Mouse (Mus musculus): ENCODE measurements at regions not wholly inside any gene's neighbourhood (a gene's known extent, or its start where the extent isn't known, plus 50 kb on each side); places are given as distances from the start of the nearest gene placed in this dataset.
A peak's percentile ranks its signal among the peaks of the same experiment; 100 is the strongest.

DNA sequence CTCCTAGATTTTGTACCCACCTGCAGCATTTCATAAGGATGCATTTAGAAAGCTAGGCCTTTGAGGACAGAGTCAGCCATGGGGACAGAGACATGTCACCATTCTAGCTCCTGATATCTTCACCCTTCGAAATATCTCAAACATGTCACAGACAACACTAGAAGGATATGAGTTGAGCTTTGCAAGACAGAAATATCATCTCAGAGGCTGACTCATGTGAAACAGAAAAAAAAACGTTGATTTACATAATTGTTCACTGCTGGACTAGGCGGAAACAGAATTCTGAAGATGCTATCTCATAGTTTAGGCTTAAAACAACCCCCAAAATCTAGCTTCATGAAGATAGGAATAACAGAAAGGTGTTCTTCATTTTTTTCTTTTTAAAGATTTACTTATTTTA, 101.8 kb downstream of the Kbtbd8 start:
- Histone ChIP-seq H3K27me3 (ENCODE audit: control insufficient read depth, insufficient read depth, insufficient read length) (no peaks in the 10 kb centered on the region), H3K4me3 (no peak overlapping the region), H3K36me3 (ENCODE audit: control insufficient read depth, insufficient read depth) (no peaks in the 10 kb centered on the region), H3K4me2 (ENCODE audit: low read depth) (no peak overlapping the region), H3ac (ENCODE audit: control insufficient read depth, insufficient read length) (no peak overlapping the region), H3K79me2 (ENCODE audit: control insufficient read depth, insufficient read depth) (no peaks in the 10 kb centered on the region)
- no peak for TF ChIP-seq TCF12 (IDR thresholded peaks at IDR 0.05; ENCODE audit: insufficient read depth, poor library complexity, severe bottlenecking)
- no peak for TF ChIP-seq SRF (IDR thresholded peaks at IDR 0.05; ENCODE audit: control insufficient read depth, insufficient read length, low read depth)
- no peak for TF ChIP-seq MYOG (IDR thresholded peaks at IDR 0.05; ENCODE audit: control insufficient read depth in 1 of 3, insufficient read depth in 1 of 3, insufficient read length in 2 of 3, low read depth in 2 of 3)
- TF ChIP-seq CEBPB (IDR thresholded peaks at IDR 0.05; ENCODE audit: insufficient read depth, poor library complexity, severe bottlenecking) = no peak
- TF ChIP-seq POLR2AphosphoS2 (IDR thresholded peaks at IDR 0.05; ENCODE audit: insufficient read length, low read depth) = no peak

DNA sequence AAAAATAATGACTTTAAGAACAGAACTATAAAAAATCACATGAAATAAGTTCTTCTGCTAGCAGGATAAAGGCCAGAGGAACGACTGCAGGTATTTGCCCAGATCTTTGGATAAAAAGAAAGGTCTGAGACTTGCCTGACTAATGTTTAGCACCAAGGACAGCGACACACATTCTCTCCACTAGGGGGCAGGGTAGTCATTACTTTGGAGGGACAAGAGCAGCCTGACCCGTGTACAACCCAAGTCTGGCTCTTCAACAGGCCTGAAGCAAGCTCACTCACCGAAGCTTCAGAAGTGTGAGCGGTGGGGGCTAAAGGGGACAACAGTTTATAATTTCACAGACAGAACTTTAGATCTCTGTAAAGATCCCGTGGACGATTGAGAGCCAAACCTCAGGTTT, 98.4 kb upstream of the Gm10234 start:
- TF ChIP-seq CEBPB (IDR thresholded peaks at IDR 0.05; ENCODE audit: insufficient read depth, poor library complexity, severe bottlenecking) (no peak), REST (IDR thresholded peaks at IDR 0.05; ENCODE audit: insufficient read depth, insufficient read length) (peak; percentile 95)
- Histone ChIP-seq H3K27me3 (ENCODE audit: control insufficient read depth, insufficient read depth, insufficient read length) (no peaks in the 10 kb centered on the region), H3ac (ENCODE audit: control insufficient read depth, insufficient read length) (no peak overlapping the region), H3K36me3 (ENCODE audit: control insufficient read depth, insufficient read depth) (no peaks in the 10 kb centered on the region), H3K4me3 (no peak overlapping the region), H3K4me2 (ENCODE audit: low read depth) (no peak overlapping the region), H3K79me2 (ENCODE audit: control insufficient read depth, insufficient read depth) (no peaks in the 10 kb centered on the region)

DNA sequence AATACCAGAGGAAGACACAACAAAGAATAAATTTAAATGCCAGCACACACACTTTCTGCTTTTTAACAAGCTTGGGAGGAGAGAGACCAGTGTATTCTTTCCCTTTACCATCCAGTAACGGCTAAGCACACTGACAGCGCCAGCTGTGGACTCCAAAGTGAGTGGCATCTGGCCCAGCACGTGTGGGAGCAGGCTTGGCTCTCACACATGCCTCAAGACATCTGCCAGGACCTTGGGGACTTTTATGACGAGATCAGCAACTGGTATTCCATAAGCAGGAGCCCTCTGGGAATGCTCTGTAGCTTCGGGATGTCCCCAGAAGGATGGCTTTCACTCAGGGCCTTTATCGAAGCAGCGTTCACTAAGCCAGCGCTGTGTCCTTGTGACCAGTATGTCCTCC, 92.0 kb upstream of the Gm10234 start:
- no peaks in the 10 kb centered on the region for H3K79me2 ChIP-seq (ENCODE audit: control insufficient read depth, insufficient read depth)
- TF ChIP-seq TCF12 (IDR thresholded peaks at IDR 0.05; ENCODE audit: insufficient read depth, poor library complexity, severe bottlenecking) (no peak), MAX (IDR thresholded peaks at IDR 0.05; ENCODE audit: low read depth) (no peak), MYOD1 (IDR thresholded peaks at IDR 0.05; ENCODE audit: control insufficient read depth in 1 of 3, insufficient read length in 2 of 3, low read depth in 2 of 3) (peak in 1 of 3 experiments; percentile 26), REST (IDR thresholded peaks at IDR 0.05; ENCODE audit: insufficient read depth, insufficient read length) (no peak)
- no peaks in the 10 kb centered on the region for H3K27me3 ChIP-seq (ENCODE audit: control insufficient read depth, insufficient read depth, insufficient read length)
- H3K4me3 ChIP-seq = no peak overlapping the region
- H3K36me3 ChIP-seq (ENCODE audit: control insufficient read depth, insufficient read depth) = no peaks in the 10 kb centered on the region
- H3K4me2 ChIP-seq (ENCODE audit: low read depth) = no peak overlapping the region
- H3ac ChIP-seq (ENCODE audit: control insufficient read depth, insufficient read length) = no peak overlapping the region

DNA sequence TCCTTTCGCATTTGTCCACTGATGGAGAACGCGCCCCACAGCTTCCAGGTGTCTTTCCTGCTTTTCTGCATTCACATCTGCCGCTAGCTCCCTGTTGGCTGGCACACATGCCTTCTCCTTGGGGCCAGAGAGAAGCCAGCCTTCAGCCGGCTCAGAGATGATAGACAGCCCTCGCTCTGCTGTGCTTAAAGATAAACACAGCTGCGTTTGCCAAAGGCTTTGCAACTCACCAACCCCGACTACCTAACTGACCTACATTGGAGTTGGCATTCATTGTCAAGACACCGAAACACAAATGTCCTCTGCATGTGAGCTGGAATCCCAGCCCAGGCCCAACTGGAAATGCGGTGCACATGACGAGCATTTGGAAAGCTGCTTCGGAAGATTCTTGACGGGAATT, 87.2 kb upstream of the Gm10234 start:
- TF ChIP-seq MYOD1 (IDR thresholded peaks at IDR 0.05; ENCODE audit: control insufficient read depth in 1 of 3, insufficient read length in 2 of 3, low read depth in 2 of 3) (no peak), POLR2AphosphoS2 (IDR thresholded peaks at IDR 0.05; ENCODE audit: insufficient read length, low read depth) (no peak), MAX (IDR thresholded peaks at IDR 0.05; ENCODE audit: low read depth) (no peak), TCF3 (IDR thresholded peaks at IDR 0.05; ENCODE audit: insufficient read length, low read depth) (no peak), MYOG (IDR thresholded peaks at IDR 0.05; ENCODE audit: control insufficient read depth in 1 of 3, insufficient read depth in 1 of 3, insufficient read length in 2 of 3, low read depth in 2 of 3) (no peak), SRF (IDR thresholded peaks at IDR 0.05; ENCODE audit: control insufficient read depth, insufficient read length, low read depth) (no peak), USF1 (IDR thresholded peaks at IDR 0.05; ENCODE audit: low read depth) (no peak), TCF12 (IDR thresholded peaks at IDR 0.05; ENCODE audit: insufficient read depth, poor library complexity, severe bottlenecking) (no peak), POLR2A (IDR thresholded peaks at IDR 0.05; ENCODE audit: insufficient read length, low read depth) (no peak), CEBPB (IDR thresholded peaks at IDR 0.05; ENCODE audit: insufficient read depth, poor library complexity, severe bottlenecking) (no peak), REST (IDR thresholded peaks at IDR 0.05; ENCODE audit: insufficient read depth, insufficient read length) (no peak), E2F4 (IDR thresholded peaks at IDR 0.05; ENCODE audit: insufficient read depth) (no peak)
- Histone ChIP-seq H3K4me3 (no peak overlapping the region), H3K36me3 (ENCODE audit: control insufficient read depth, insufficient read depth) (no peaks in the 10 kb centered on the region), H3K4me2 (ENCODE audit: low read depth) (no peak overlapping the region), H3K79me2 (ENCODE audit: control insufficient read depth, insufficient read depth) (no peaks in the 10 kb centered on the region), H3ac (ENCODE audit: control insufficient read depth, insufficient read length) (no peak overlapping the region), H3K27me3 (ENCODE audit: control insufficient read depth, insufficient read depth, insufficient read length) (no peaks in the 10 kb centered on the region)

DNA sequence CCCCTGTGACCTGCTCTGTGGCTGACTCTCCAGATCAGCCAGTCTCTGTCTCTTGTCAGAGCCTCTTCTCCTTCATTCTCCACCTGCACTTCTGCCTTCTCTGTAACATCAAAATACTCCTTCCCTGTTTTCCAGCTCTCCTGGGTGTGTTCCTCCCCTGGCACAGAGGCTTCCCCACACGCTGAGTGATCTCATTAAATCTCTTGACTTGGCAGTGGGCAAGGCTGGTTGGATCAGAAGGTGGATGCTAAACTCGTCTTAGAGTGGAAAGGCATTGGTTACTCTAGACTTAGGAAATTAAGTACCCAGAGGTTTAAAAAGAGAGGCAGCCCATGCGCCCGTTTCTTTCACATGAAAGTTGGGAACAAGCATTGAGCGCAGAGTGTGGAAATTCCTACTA, 78.3 kb upstream of the Gm10234 start:
- Histone ChIP-seq H3ac (ENCODE audit: control insufficient read depth, insufficient read length) (no peak overlapping the region), H3K4me3 (no peak overlapping the region), H3K36me3 (ENCODE audit: control insufficient read depth, insufficient read depth) (no peaks in the 10 kb centered on the region), H3K27me3 (ENCODE audit: control insufficient read depth, insufficient read depth, insufficient read length) (no peaks in the 10 kb centered on the region), H3K79me2 (ENCODE audit: control insufficient read depth, insufficient read depth) (no peaks in the 10 kb centered on the region), H3K4me2 (ENCODE audit: low read depth) (no peak overlapping the region)
- TF ChIP-seq MYOD1 (IDR thresholded peaks at IDR 0.05; ENCODE audit: control insufficient read depth in 1 of 3, insufficient read length in 2 of 3, low read depth in 2 of 3) (no peak), TCF12 (IDR thresholded peaks at IDR 0.05; ENCODE audit: insufficient read depth, poor library complexity, severe bottlenecking) (no peak), SRF (IDR thresholded peaks at IDR 0.05; ENCODE audit: control insufficient read depth, insufficient read length, low read depth) (no peak), CEBPB (IDR thresholded peaks at IDR 0.05; ENCODE audit: insufficient read depth, poor library complexity, severe bottlenecking) (no peak), USF1 (IDR thresholded peaks at IDR 0.05; ENCODE audit: low read depth) (no peak), REST (IDR thresholded peaks at IDR 0.05; ENCODE audit: insufficient read depth, insufficient read length) (no peak), POLR2A (IDR thresholded peaks at IDR 0.05; ENCODE audit: insufficient read length, low read depth) (no peak)

DNA sequence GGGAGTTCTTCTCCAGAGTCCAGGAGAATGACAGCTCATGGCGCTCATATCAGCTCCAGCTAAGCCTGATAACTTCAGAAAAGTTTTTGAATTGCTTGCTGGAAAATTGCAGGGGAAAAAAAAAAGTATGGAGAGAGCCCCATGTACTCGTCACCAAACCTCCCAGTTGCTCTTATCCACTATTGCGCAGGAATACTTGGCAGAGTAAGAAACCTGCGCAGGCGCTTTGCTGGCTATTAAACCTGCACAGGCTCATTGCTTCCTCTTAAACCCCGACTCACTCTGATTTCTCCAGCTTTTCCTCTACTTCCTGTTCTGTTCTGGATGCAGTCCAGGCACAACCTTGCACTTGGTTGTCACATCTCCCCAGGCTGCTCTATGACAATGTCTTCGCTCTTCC, 77.0 kb upstream of the Gm10234 start:
- Histone ChIP-seq H3ac (ENCODE audit: control insufficient read depth, insufficient read length) (no peak overlapping the region), H3K4me2 (ENCODE audit: low read depth) (no peak overlapping the region), H3K4me3 (no peak overlapping the region), H3K27me3 (ENCODE audit: control insufficient read depth, insufficient read depth, insufficient read length) (no peaks in the 10 kb centered on the region), H3K36me3 (ENCODE audit: control insufficient read depth, insufficient read depth) (no peaks in the 10 kb centered on the region), H3K79me2 (ENCODE audit: control insufficient read depth, insufficient read depth) (no peaks in the 10 kb centered on the region)
- TF ChIP-seq MYOD1 (IDR thresholded peaks at IDR 0.05; ENCODE audit: control insufficient read depth in 1 of 3, insufficient read length in 2 of 3, low read depth in 2 of 3) (no peak), SRF (IDR thresholded peaks at IDR 0.05; ENCODE audit: control insufficient read depth, insufficient read length, low read depth) (no peak), USF1 (IDR thresholded peaks at IDR 0.05; ENCODE audit: low read depth) (no peak), MYOG (IDR thresholded peaks at IDR 0.05; ENCODE audit: control insufficient read depth in 1 of 3, insufficient read depth in 1 of 3, insufficient read length in 2 of 3, low read depth in 2 of 3) (no peak), TCF12 (IDR thresholded peaks at IDR 0.05; ENCODE audit: insufficient read depth, poor library complexity, severe bottlenecking) (no peak), REST (IDR thresholded peaks at IDR 0.05; ENCODE audit: insufficient read depth, insufficient read length) (no peak), TCF3 (IDR thresholded peaks at IDR 0.05; ENCODE audit: insufficient read length, low read depth) (no peak), MAX (IDR thresholded peaks at IDR 0.05; ENCODE audit: low read depth) (no peak), E2F4 (IDR thresholded peaks at IDR 0.05; ENCODE audit: insufficient read depth) (no peak), CEBPB (IDR thresholded peaks at IDR 0.05; ENCODE audit: insufficient read depth, poor library complexity, severe bottlenecking) (no peak), POLR2A (IDR thresholded peaks at IDR 0.05; ENCODE audit: insufficient read length, low read depth) (no peak), POLR2AphosphoS2 (IDR thresholded peaks at IDR 0.05; ENCODE audit: insufficient read length, low read depth) (no peak)

Data from myocyte (in vitro differentiated cells).